Mouse (Mus musculus): ENCODE measurements around the gene Ipo5. TPM values are rescaled to one million over a fixed set of nuclear protein-coding genes. Genes with fewer than 3 reads are reported as not detected.

Gene Ipo5
- polyA plus RNA-seq, 2 experiments from 2014 or later = 43.4 to 46.7 TPM

Other genes starting within 250 kb of the Ipo5 start
- 1 to 10 TPM; 2.4 TPM for gene Farp1, start 124.0 kb downstream of the Ipo5 start, polyA plus RNA-seq (2017; shearing (Covaris generic))